Mouse (Mus musculus): Measurements from ENCODE around the gene R3hdml. TPM values are rescaled to one million over a fixed set of nuclear protein-coding genes. Genes with fewer than 3 reads are reported as not detected.

Gene R3hdml
- polyA plus RNA-seq (2014; fragmentation: Illumina TruSeq; extraction: RNeasy Lipid Tissue Mini Kit (QIAGEN cat#74804); ENCODE audit: low replicate concordance), result not detected

DNA sequence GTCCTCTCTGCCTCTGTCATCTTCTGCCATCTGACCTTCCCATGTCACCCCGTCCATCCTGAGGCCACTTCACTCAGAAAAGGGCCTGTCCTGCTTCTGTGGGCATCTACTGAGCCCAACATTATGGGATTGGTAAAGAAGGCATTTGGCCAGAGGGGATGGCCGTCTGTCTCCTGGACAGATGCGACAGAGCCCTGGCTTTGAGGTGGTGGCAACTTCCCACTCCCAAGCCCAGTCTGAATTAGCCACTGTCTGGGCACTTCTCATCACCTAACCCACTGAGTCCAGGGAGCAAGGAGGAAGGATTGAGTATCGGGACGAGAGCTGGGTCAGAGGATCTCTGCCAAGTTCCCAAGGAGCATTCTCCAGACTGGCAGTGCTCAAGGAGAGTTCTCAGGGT lies at the start of gene R3hdml:
TSS of gene R3hdml (plus strand) at position 301 of the 400 bp plus-strand sequence.

GRCm38 (mm10) chr2:163472466-163472851 lies 19.7 kb upstream of the R3hdml start, which contains the start of gene Fitm2:
Fitm2 (minus strand) TSS chr2:163472629.

GRCm38 (mm10) chr2:163506300-163507004 lies 14.3 kb downstream of the R3hdml start, which contains the start of gene Hnf4a:
Hnf4a (plus strand) TSS chr2:163506808.

Other genes starting within 250 kb of the R3hdml start
- gene Jph2, start 94.3 kb upstream of the R3hdml start, polyA plus RNA-seq (2014; fragmentation: Illumina TruSeq; extraction: RNeasy Lipid Tissue Mini Kit (QIAGEN cat#74804); ENCODE audit: low replicate concordance), result not detected
- gene Oser1, start 67.6 kb upstream of the R3hdml start, polyA plus RNA-seq (2014; fragmentation: Illumina TruSeq; extraction: RNeasy Lipid Tissue Mini Kit (QIAGEN cat#74804); ENCODE audit: low replicate concordance), result 57.6 TPM
- not detected for gene Gdap1l1, start 53.8 kb upstream of the R3hdml start, polyA plus RNA-seq (2014; fragmentation: Illumina TruSeq; extraction: RNeasy Lipid Tissue Mini Kit (QIAGEN cat#74804); ENCODE audit: low replicate concordance)
- 8.3 TPM for gene Fitm2, start 19.7 kb upstream of the R3hdml start, polyA plus RNA-seq (2014; fragmentation: Illumina TruSeq; extraction: RNeasy Lipid Tissue Mini Kit (QIAGEN cat#74804); ENCODE audit: low replicate concordance)
- 100.0 TPM for gene Hnf4a, start 14.5 kb downstream of the R3hdml start, polyA plus RNA-seq (2014; fragmentation: Illumina TruSeq; extraction: RNeasy Lipid Tissue Mini Kit (QIAGEN cat#74804); ENCODE audit: low replicate concordance)
- gene Ttpal, start 110.0 kb downstream of the R3hdml start, polyA plus RNA-seq (2014; fragmentation: Illumina TruSeq; extraction: RNeasy Lipid Tissue Mini Kit (QIAGEN cat#74804); ENCODE audit: low replicate concordance), result 19.2 TPM
- gene Serinc3, start 152.8 kb downstream of the R3hdml start, polyA plus RNA-seq (2014; fragmentation: Illumina TruSeq; extraction: RNeasy Lipid Tissue Mini Kit (QIAGEN cat#74804); ENCODE audit: low replicate concordance), result 770 TPM
- 50.9 TPM for gene Pkig, start 166.1 kb downstream of the R3hdml start, polyA plus RNA-seq (2014; fragmentation: Illumina TruSeq; extraction: RNeasy Lipid Tissue Mini Kit (QIAGEN cat#74804); ENCODE audit: low replicate concordance)

All from small intestine, adult 10 weeks (tissue).